Mouse (Mus musculus) thymus, postnatal 36 days (tissue): ENCODE data around the gene Cers6.

Source experiments
- DNase-seq, 2 experiments: peaks; one replicate each; pipeline ENCODE4 v3.0.0; 2022; ENCODE audit warnings: mixed read lengths in 2 of 2

Gene Cers6

DNA sequence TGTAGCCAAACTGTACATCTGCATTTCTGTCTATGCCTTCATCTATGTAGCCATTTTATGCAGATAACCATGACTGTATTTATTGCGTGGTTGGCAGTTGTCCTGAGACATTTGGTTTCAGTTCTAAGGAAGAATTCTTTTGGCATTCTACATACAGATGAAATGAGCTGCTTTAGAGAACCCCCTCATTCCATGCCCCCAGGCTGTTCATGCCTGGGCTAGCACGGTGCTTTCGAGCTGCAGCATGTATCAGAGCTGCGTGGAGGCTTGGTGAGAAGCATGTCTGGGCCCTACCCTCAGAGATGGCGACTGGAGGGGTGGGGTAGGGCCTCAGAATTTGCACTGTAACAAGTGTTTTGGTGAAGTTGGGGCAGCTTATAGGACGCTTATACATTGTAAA lies 64.3 kb downstream of the Cers6 start:
- DNase-seq = no peak

DNA sequence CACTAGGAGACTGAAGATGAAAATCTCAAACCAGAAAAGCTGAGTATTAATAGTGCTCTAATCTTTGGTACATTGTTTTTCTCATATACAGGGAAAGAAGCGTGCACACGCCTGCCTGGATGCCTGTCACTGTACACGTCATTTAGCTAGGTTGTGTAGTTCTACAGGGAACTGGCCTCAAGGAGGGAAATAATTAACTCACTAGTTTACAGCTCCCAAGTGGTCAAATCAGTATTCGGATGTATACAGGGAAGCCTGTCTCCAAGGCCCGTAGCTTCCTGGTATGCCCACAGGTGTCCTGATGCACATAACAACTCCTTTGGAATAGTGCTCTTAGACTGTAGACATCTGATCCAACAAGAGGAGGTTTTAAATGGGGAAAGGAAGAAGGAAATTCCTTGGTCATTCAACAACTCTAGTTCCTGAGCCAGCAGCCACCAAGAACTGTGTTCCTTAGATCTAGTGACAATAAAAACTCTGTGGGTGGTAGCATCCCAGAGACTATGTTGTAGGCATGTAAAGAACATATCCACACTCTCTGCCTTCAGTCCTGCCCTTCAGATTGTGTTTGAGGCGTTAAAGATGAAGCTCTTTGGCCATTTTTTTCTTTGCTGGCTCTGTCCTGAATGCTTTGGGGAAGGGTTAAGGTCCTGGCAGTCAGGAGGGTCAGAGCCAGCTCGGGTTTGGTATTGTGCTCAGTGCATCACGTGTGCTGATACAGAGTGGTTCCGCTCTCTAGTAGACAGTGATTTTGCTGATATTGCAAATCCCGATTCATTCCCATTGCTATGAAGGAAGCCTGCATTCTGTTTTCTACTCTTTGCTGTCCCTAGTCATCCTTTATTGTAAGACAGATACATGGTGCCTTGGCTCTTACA lies 65.9 kb downstream of the Cers6 start:
- DNase-seq = no peak

DNA sequence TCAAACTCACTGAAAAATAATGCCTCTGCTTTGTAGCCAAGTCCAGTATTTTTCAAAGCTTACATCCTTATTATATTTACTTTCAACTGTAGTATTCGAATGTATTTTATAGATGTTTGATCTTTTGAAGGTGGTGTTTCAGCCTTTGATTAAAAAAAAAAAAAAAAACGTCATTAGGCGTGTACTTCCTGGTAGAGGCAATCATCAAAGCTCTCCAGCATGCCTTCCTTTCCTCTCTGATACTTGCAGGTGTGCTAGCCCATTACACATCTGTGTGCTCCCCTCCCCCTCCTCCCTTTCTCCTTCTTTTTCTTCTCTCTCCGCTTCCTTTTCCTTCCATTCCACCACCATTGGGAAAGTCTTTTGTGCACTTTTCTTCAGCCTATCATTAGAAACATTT lies 71.0 kb downstream of the Cers6 start:
- DNase-seq = peak in 1 of 2 experiments; percentile 45

DNA sequence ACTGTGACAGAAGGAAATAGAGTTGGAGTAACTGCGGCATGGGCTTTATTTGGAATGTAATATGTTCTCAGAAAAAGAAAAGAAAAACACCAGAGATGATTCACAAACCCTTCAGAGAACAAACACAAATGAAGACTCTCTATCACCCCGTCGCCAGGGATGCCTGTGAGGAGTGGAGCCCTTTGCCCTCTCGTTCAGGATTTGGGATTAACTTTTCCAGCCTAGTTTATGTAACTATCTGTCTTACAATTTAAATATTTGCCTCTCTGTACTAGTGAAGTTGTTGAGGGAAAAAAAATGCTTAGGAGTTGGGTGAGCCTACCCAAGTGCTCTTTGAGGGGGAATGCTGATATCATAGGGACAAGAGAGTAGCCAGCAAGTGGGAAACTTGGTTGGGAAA lies 71.4 kb downstream of the Cers6 start:
- no peak for DNase-seq

DNA sequence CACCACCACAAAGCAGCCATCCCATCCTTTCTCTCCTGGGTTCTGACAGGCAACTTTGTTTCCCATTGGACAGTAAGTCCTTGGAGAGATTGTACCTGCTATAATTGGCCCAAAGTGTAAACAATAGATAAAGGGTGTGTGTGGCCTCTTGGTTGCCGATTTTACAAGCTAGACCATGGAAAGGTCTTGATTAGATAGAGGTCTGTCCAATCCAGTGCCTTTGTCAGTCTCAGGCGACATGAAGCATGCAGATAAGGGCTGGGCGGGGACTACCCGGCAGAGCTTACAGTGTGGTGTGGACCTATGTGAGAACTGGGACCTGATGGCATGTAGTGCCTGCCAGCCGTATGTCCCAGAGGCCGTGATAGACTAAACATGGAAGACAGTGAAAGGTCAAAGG lies 73.4 kb downstream of the Cers6 start:
- no peak for DNase-seq

DNA sequence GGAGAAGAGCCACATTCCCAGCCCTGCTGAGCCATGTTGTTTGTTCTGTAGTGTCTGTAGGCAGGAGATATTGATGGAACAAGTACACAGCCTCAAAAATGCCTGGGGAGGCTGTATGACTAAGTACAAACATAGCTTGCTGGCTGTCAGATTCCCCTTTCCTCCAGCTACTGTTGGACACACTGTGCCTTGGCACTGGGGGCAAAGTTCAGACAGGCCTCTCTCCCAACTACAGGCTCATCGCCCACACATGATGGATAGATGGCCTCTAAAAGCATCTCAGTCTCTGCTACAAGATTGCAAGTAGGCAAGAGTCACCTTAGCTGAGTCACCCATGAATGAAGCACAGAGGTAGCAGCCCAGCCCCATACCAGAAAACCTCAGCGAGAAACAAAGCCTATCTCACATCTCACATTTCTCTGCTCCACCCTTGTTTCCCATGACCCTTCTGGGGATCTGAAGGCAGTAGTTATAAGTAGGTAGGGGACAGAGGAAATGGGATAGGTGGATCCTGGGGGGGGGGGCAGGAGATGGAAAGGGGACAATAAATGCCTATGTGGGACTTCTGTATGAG lies 74.6 kb downstream of the Cers6 start:
- DNase-seq = peak in 1 of 2 experiments; percentile 22

DNA sequence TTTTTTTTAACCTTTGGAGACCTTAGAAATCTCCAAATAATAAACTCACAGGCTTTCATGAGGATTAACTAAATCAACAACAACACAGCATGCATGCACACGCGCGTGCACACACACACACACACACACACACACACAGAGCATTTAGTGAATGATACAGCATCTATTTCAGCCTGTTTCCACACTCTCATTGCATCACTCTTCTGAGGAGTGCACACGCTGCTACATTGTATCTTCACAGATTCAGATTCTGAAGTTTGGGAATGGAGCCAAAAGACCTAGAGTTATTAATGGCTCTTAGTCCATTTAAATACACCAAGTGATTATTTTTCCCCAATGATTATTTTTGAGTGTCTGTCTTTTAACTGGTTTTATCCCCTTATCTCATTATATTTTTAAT lies 75.5 kb downstream of the Cers6 start:
- no peak for DNase-seq

DNA sequence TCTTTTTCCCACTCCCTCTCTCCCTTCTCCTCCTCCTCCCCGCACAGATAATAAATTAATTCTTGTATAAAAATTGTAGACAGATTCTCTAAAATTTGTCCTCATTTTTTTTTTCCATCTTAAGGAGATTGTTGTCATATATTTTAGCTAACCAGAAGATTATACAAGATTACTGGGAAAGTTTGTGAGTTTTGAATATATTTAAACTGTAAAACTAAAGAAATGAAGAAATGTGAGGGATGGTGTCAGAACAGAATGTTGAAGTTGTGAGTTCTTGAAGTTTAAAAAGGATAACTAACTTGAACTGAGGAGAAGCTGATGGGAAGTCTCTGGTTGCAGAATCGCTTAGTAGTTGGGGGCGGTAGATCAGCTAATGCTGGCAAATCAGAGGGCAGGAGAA lies 76.6 kb downstream of the Cers6 start:
- DNase-seq = no peak

DNA sequence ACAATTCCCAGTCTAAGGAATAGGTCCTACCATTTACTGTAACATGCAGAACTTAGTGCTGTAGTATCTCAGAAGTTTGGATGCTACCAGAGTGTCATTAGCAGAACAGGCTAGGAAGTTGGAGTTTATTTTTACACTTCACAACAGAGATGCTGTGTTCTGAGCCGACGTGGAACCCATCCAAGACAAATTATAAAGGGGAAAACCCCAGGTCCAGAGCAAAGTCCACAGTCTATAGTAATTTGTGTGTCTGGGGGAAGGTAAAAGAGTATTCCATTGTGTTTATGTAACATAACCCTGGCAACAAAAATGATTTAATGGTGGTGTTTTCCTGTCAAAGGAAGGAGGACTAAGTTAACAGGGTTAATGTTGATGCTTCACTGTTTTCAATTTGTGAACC lies 83.7 kb downstream of the Cers6 start:
- DNase-seq = no peak

DNA sequence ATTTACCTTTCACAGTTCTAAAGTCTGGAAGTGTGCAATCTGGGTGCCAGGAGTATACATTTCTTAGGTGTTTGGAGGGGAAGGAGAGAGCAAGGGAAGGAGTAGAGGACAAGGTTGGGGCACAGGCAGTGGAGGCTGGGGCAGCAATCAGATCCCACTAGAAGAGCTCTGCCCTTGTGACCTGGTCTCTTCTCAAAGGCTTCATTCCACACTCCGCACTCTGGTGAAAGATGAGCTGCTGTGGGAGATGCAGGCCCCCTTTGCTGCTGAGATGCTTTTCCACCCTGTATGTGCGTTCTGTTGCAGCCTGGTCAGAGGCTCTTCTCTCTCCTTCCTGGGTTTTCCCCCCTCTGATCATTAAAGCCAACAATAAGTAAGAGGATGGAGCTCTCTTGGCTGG lies 84.7 kb downstream of the Cers6 start:
- DNase-seq = no peak

DNA sequence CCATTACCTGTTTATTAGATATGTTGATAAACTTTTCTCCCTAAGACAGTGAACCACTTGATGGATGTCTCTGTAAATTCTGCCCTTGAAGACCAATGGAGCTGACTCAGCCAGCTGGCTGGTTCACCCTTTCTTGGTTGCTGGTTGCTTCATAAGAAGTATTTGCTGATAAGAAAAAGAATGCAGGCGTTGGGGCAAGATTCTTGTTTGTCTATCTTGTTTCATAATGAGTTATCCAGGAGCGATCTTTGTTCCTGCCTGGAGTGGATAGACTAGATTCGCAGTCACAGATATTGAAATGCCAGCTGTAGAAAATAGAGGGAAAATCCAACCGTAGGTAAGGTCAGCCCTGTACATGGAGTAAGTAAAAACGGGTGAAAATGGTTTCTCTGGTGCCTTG lies 85.6 kb downstream of the Cers6 start:
- no peak for DNase-seq

DNA sequence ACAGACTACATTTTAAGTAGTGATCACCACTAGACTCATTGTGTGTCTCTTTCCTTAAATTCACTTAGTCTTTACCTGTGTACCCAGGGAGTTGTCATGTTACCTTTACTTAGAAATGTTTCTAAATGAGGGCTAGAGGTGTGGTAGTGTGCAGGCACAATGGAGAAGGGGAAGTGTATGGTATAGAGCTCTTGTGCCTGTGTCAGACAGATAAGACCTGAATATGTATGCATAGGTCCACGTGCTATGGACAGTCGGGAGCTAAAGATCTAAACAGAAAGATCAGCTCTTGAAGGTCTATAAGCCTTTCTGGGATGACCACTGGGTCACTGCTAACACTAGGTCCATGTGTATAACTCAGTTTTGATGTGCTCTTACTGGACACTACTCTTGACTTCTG lies 87.9 kb downstream of the Cers6 start:
- no peak for DNase-seq

DNA sequence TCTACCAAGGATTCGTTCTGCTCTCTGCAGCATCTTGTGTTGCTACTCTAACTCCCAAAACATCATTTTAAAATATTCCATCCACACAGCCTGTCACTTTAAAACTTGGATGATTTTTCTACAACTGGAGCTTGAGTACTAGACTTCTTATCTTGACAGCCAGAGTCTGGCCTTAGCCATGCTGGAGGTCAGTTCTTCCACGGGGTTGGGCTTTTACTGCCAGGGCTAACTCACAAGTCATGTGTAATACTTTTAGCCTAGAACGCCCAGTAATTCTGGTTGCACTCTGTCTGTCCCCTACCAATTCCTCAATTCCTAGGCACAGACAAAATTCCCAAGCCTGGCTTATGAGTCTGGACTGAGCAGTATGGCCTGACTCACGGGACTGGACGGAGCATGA lies 88.5 kb downstream of the Cers6 start:
- DNase-seq = no peak

DNA sequence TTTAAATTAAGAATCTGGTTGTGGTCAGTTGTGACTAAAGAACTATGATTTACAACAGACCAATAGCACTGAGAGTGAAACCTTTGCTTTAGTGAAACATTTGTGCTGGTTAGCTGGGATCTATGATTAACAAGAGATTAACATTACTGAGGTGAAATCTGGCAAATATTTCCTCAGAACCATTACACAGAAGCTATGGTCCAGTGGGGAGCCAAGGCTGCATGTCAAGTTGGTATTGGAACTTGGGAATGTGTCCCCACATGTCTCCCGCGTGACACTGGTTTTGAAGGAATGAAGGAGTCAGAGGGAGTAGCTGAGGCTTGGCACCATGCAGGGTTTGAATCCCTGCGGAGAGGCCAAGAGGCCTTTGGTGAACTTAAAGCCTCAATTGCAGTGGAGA lies 90.5 kb downstream of the Cers6 start:
- no peak for DNase-seq

DNA sequence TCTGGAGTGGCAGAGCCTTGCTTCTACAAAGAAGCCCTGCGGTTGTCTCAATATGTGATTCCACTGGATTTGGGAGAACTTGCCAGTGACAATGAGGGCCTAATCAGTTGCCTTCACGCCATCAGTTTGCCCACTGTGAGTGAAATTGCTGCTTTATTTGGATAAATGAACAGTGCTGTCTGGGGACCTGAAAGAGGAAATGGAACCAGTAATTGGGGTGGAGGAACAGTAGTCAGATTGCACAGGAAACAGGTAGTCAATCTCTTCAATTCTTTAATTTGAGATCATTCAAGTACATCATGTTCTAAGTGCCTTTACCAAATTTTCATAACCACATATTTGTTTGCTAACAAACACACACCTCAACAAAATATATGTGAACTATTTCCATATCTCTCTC lies 92.4 kb downstream of the Cers6 start:
- DNase-seq = no peak

DNA sequence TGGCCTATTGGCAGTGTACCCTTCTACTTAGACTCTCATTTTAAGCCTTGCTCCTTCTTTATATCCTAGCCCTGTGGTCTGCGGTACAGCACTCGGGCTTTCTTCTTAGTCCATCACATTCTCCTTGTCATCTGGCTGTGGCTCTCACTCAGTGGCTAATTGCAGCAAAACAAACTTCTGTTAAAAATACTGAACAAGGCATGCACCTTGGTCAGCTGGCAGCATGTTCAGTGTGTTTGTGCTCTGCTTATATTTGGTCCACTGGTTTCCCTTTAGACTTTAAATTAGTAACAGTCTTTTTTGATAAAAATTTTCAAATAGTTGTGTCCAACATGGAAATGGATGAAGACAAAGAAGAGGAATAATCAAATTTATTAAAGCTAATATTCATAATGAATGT lies 94.3 kb downstream of the Cers6 start:
- DNase-seq = no peak

DNA sequence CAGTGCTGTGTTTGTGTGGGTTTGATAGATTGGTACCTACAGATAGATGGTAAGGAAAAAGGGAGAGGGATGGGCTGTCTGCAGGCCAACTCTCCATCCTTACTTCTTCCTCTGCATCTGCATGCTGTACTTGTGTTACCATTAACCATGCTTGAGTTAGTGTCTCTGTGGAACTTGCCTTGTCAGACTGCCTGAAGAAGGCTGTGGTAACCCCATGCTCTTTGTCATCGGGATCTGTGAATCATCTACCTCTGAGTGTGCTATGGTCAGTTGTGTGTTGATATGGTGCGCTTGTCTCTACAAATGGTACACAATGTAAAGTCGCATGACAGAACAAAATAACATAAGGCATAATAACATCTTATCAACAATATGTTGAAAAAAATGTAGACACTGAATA lies 94.9 kb downstream of the Cers6 start:
- no peak for DNase-seq

DNA sequence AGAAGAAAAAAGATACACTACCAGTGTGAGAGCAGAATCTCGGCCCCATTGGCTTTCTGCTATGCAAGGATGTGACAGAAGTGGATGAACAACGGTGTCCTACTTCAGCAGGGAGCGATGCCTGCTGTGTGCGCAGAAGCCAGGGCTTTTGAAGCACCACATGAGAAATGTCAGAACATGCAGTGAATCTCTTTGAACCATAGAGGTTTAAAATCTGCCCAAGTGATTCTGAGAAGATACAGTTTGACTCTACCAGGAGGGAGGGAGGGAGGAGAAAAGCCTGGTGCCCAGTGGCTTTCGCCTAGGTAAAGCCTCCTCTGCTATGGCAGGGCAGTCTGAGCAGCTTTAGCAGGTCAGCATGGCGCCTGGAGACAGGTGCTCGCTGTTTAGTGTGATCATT lies 96.6 kb downstream of the Cers6 start:
- peak; percentile 38 to 58 for DNase-seq

DNA sequence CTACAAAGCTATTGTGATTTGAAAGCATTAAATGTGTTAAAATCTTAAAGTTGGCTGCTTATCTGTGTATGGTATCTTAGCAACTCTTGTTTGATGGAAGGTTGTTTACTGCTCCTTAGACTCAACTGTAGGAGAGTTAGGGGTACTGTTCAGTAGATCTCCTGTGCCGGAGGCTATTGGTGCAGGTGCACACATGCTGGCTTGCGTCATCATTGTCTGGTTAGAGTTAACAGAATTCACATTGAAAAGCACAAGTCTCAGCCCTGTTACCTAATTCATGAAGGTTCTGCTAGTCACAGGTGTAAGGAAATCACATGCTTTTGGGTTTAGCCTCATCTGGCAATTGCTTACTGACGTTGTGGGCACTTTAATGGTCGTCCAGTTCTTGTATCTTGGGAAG lies 98.3 kb downstream of the Cers6 start:
- DNase-seq = peak in 1 of 2 experiments; percentile 57

DNA sequence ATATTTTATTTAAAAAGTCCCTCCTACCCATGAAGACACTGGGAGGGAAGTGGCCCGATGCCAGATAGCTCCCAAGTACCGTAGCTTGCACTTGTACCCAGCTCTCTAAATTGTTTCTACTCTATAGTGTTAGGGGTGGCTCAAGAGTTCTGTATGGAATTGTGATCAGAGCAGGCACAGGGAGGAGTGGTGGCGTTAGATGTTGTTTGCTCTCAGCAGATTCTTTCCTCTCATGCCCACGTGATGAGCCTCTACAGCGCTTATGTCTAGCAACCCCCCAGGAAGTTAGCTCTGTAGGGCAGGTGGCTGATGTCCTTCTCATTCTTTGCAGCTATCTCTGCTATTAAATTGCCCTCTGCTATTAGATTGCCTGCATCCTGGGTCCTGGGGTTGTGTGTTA lies 98.8 kb downstream of the Cers6 start:
- peak in 1 of 2 experiments; percentile 53 for DNase-seq

DNA sequence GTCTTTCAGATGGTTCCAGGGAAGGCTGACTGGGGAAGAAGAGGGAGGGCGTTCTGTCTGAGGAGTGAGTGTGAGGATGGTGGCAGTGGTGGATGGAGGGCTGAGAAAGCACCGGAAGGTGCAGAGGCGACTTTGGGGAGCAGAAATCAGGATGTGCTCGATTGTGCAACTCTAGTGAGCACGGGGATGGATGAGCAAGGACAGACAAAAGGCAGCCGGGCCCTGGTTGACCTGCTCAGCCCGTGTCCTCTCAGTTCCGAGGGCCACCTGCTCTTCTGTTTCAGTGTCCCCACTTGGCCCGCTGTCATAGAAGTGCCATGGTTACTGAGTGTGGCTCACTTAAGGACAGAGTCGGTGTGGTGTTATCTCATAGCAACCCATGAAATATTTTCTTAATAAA lies 99.4 kb downstream of the Cers6 start:
- DNase-seq = peak in 1 of 2 experiments; percentile 17

DNA sequence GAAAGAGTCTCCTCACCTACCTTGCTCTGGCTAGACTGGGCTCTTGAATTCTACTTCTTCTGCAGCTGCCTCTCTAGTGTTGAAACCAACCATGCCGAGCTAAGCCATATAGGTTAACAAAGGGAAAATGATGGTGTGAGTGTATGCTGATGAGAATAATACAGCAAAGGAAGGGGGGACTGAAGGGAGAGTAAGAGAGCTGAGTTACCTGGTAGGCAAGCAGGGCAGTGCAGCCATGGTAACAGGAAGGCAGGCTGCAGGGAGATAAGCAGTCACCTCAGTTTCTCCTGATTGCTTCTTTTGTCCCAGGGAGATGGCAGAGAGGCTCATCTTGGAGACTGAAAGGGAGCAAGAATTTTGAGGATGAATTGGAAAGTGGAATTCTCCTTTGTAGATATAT lies 105.1 kb downstream of the Cers6 start:
- no peak for DNase-seq

DNA sequence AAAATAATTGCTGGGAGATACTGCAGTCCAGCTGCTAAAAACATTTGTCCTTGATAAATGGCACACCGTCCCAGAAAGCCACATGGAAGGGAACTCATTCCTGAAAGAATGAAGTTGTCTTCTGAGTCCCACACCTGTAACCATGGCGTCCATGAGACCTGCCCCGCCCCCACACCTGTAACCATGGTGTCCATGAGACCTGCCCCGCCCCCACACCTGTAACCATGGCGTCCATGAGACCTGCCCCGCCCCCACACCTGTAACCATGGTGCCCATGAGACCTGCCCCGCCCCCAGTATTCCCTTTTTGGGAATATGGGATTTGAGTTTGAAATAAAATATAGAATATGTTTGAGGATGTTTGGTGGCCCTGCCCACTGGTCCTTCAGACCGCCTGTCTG lies 106.8 kb downstream of the Cers6 start:
- DNase-seq = no peak

DNA sequence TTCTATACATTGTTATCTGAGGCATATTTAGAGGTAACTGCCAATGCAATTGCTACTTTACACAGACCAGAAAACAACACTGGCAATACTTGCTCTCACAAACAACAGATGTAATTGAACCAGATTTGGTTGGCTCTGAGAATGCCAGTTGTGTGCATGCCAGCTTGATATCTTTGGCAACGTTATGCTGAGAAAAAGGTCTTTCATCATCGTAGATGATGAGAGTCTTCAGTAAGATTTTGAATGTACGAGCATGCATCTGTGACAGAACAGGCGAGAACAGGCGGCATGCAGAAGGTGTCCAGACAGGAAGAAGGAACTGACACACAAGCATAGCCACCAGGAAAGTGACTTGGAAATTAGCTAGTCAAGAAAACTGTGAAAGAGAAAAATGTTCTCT lies 110.6 kb downstream of the Cers6 start:
- DNase-seq = no peak

DNA sequence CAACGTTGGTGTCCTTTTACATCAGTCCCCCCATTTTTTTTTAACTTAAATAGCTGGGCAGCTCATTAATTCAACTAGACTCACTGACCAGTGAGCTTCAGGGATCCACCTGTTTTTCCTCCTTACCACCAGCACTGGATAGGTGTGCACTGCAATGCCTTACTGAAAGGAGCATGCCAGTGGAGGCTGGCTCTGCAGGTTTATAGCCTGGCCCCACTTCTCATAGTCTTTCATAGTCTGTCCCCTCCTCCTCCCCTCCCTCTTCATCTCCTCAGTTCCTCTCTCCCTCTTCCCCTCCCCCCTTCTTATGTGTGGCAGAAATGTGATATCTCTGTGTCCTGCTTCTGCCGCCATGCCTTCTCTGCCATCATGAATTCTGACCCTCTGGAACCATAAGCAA lies 112.5 kb downstream of the Cers6 start:
- DNase-seq = no peak
